Mouse (Mus musculus) gastrocnemius, postnatal 10 days (tissue): ENCODE data around the gene Olfr686. TPM values are rescaled to one million over a fixed set of nuclear protein-coding genes. Genes with fewer than 3 reads are reported as not detected.
A peak's percentile ranks its signal among the peaks of the same experiment; 100 is the strongest.

Source experiments
- DNase-seq: peaks from one replicate; pipeline ENCODE4 v3.0.0; 2021; ENCODE audit warnings: mixed read lengths
- long read RNA-seq, 2 experiments: library from polyadenylated mRNA; stranded (forward); transcript quantifications; one replicate each; pipeline ENCODE4 v2.0.0; 2021
- total RNA-seq, 2 experiments: library from RNA; stranded (reverse); gene quantifications; 2 replicates each; pipeline ENCODE4 v1.2.3; 2021

Gene Olfr686
- not detected for total RNA-seq
- long read RNA-seq, experiment 1, result 0 reads
- long read RNA-seq, experiment 2, result 0 reads

- DNase-seq, result no peak
Observed at GRCm38 (mm10) chr7:105207385-105207784, at the start of gene Olfr686. Gene Olfr686, minus strand, starts transcription at chr7:105207485.

- DNase-seq, result peak; percentile 5
Observed at GRCm38 (mm10) chr7:105256656-105257055, 49.4 kb upstream of the Olfr686 start.

DNA sequence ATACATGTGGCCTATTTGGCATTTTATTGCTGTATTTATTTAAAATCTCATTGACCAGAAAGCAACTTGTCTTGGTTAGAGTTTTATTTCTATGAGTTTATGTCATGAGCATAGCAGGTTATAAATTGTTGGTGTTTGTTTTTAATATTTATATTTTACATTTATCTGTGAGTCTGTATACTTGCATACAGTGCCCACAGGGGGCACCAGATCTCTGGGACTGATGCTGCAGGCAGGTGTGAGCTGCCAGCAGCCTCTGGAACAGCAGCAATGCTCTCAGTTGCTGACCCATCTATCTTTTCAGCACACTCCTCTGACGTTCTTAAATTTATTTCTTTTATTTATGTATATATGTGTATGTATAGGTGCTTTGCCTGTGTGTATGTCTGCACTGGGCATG is 40.9 kb upstream of the Olfr686 start:
- no peak for DNase-seq

DNA sequence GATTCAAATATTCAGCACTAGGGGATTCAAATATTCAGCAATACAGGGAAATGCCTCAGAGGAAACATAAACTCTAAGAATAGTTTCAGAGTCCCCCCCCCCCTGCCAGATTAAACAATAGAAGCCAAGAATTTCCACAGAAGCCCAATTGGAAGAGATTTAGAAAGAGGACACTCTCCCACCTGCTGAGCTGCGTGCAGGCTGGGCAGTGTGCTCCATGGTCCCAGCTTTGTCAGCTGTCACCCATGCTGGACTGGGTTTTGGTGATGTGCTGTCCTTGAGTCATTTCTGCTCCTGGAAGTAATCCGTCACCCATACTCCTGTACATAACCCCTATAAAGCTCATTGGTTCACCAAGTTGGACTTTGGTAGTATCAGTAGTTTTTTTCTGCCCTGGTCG is 40.4 kb upstream of the Olfr686 start:
- no peak for DNase-seq

DNA sequence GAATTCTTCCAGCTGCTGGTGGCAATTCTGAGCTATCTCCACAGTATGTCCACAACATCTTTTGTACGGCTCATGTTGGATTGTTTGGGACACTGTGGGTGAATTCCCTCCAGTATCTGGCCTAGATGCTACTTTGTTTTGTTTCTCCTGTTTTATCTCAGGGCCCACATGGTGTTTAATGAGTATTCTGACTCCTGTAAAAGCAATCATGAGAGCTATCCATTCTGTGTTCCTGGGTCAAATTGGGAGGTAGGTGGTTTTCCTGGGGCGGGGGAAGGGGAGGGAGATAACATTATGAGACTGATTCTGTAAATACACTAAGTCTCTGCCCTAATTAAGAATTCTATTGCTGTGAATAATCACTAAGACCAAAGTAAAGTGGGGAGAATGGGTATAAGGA is 22.1 kb upstream of the Olfr686 start:
- no peak for DNase-seq

- no peak for DNase-seq
Observed at GRCm38 (mm10) chr7:105228138-105228537, 20.9 kb upstream of the Olfr686 start.

GRCm38 (mm10) chr7:105226703-105227102 is 19.4 kb upstream of the Olfr686 start:
- DNase-seq, result no peak

- DNase-seq, result no peak
Observed at GRCm38 (mm10) chr7:105226072-105226471, 18.8 kb upstream of the Olfr686 start.

DNA sequence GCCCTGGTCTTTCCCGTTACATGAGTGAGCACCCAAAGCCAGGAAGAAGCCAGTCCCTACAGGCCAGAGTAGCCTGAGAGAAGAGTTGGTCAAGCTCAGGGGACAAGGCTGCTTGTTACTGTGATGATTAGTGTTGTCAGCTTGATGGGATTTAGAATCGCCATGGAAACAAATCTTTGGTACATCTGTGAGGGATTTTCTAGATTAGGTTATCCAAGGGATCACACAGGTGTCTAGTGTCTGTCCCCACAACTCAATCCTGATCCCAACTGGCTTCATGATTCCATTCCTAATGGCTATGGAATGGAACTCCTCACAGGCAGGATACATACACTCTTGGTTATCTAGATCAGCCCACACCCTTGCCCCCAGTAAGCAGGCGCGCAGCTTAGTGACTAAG is 11.0 kb upstream of the Olfr686 start:
- no peak for DNase-seq

- DNase-seq, result no peak
Observed at GRCm38 (mm10) chr7:105214761-105215160, 7.5 kb upstream of the Olfr686 start.

DNA sequence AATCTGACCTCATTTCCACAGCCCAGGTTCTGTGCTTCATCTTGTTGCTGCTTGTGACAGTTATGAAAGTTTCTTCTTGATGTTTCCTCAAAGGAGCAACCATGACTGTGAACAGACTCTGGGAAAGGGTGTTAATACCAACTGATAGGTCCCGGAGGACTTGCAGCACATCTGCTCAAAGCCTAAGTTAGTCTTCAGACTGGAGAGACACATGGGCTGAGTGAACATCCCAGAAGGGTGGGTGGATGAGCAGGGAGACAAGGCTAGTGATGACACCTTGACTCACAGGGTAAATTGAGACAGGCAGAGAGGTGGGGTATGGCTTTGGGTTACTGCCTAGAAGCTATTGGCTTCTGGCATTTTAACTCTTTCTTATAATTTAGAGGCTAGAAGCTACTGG is 21.4 kb downstream of the Olfr686 start, which contains the start of gene Olfr685:
TSS of gene Olfr685 (minus strand) at position 101 of the 400 bp plus-strand sequence.
- DNase-seq, result no peak

- no peak for DNase-seq
Observed at GRCm38 (mm10) chr7:105170773-105171172, 36.5 kb downstream of the Olfr686 start.

DNA sequence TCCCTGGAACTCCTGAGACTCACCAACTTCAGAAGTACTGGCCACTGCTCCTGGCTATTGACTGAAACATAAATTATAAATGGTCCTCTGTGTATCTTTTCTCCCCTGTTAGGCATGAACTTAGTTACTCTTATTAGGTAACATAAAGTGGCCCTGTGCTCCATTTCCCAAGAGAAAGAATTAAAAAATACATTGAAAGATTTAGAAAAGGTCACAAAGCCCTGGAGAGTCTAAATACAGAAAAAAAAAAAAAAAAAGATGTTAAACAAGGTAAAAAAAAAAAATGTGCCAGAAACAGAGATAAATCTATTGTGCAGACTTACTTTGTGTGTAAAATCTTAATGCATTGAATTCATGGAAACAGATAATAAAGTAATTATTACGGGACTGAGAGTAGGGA is 43.7 kb downstream of the Olfr686 start, which contains the start of gene Olfr684:
TSS of gene Olfr684 (minus strand) at position 101 of the 400 bp plus-strand sequence.
- no peak for DNase-seq

Other genes with a start within 250 kb of the Olfr686 start
- gene Olfr670, start 244.9 kb downstream of the Olfr686 start, total RNA-seq, result not detected
- not detected for gene Olfr671, start 228.4 kb downstream of the Olfr686 start, total RNA-seq
- not detected for gene Olfr672, start 205.5 kb downstream of the Olfr686 start, total RNA-seq
- not detected for gene Olfr675, start 179.0 kb downstream of the Olfr686 start, total RNA-seq
- gene Olfr676, start 174.8 kb downstream of the Olfr686 start, total RNA-seq, result not detected
- not detected for gene Olfr677, start 156.1 kb downstream of the Olfr686 start, total RNA-seq
- not detected for gene Olfr678, start 143.0 kb downstream of the Olfr686 start, total RNA-seq
- gene Olfr679, start 126.3 kb downstream of the Olfr686 start, total RNA-seq, result not detected
- not detected for gene Olfr680-ps1, start 114.7 kb downstream of the Olfr686 start, total RNA-seq
- not detected for gene Olfr681, start 90.6 kb downstream of the Olfr686 start, total RNA-seq
- not detected for gene Olfr683, start 60.5 kb downstream of the Olfr686 start, total RNA-seq
- not detected for gene Olfr684, start 43.8 kb downstream of the Olfr686 start, total RNA-seq
- not detected for gene Olfr685, start 21.5 kb downstream of the Olfr686 start, total RNA-seq
- not detected for gene Olfr688, start 80.6 kb upstream of the Olfr686 start, total RNA-seq
- not detected for gene Olfr689, start 103.7 kb upstream of the Olfr686 start, total RNA-seq
- gene Olfr690, start 126.6 kb upstream of the Olfr686 start, total RNA-seq, result not detected
- not detected for gene Olfr691, start 134.8 kb upstream of the Olfr686 start, total RNA-seq
- not detected for gene Olfr692, start 160.7 kb upstream of the Olfr686 start, total RNA-seq
- not detected for gene Gm5901, start 167.6 kb upstream of the Olfr686 start, total RNA-seq
- gene Fam160a2, start 192.6 kb upstream of the Olfr686 start, total RNA-seq, result 10 to 100 TPM; 12.6 to 17.5 TPM
- gene Cnga4, start 197.1 kb upstream of the Olfr686 start, total RNA-seq, result not detected
- gene Cckbr, start 218.2 kb upstream of the Olfr686 start, total RNA-seq, result not detected